Mouse (Mus musculus): ENCODE data around the gene Ccdc180.

GRCm38 (mm10) chr4:45848109-45848824 is 41.8 kb upstream of the Ccdc180 start, which contains the start of gene Stra6l:
- TF ChIP-seq GATA1 (IDR thresholded peaks at IDR 0.05; ENCODE audit: borderline replicate concordance, low read length) (no peak), FLI1 (IDR thresholded peaks at IDR 0.05; ENCODE audit: low read length) (no peak)
